Mouse (Mus musculus): ENCODE results near the gene Nr3c2. TPM values are rescaled to one million over a fixed set of nuclear protein-coding genes. Genes with fewer than 3 reads are reported as not detected.

The Nr3c2 gene
- total and polyA plus RNA-seq, 3 experiments = 0.12 to 0.30 TPM; not detected in 1

DNA sequence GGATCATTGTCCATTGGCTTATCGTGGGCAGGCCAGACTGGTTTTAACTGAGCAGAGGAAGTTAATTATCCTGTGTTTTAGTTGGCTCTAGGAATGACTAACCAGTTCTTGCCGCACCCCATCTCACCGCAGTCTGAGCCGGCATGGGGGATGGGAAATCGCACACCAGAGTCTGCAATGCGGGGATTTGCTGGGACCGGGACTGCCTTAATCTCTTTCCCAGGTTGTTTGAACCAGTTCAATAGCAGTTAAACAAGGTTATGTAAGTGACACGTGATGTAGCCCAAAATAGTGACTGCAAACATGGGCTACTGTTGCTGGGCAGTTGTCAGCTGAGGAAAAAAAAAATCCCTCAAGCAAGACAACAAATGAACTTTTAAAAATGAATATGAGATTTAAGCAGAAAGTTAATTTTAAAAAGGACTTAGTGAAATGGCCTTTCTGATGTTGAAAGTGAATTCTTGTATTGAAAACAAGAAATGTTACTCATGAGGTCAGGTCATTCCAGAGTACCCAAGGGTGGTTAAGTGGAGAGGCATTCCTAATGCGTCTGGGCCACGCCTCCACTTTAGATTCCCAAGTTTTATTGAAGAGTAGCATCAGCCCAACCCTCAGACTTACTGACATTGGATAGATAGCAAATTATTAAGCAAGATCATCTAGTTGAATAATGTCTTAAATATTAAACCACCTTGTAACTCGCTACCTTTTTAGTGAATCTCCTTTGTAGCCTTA is 233.8 kb downstream of the Nr3c2 start:
- Histone ChIP-seq H3K27ac (ENCODE audit: insufficient read depth, low read depth) (no peak overlapping the region), H3K9ac (ENCODE audit: insufficient read depth, low read depth) (no peak overlapping the region), H3K4me1 (ENCODE audit: control insufficient read depth in 1 of 2, insufficient read depth in 2 of 2) (no peaks in the 10 kb centered on the region), H3K27me3 (replicated peaks) (no peaks in the 10 kb centered on the region), H3K4me2 (ENCODE audit: insufficient read depth, low read depth, poor library complexity, severe bottlenecking) (no peak overlapping the region), H3K9me3 (replicated peaks; ENCODE audit: low read length) (peaks cover 2% of the 10 kb centered on the region), H3K4me3 (replicated peaks in 1 of 3; ENCODE audit: low read depth in 2 of 3, low read length in 2 of 3, poor library complexity in 1 of 3) (no peak overlapping the region), H3K36me3 (replicated peaks in 1 of 2; ENCODE audit: control insufficient read depth in 1 of 2, insufficient read depth in 1 of 2, low read length in 1 of 2) (no peaks in the 10 kb centered on the region), H3K79me2 (replicated peaks; ENCODE audit: control insufficient read depth, extremely low read depth, insufficient read depth, poor library complexity, severe bottlenecking) (no peaks in the 10 kb centered on the region)
- in situ Hi-C loops (cut with MboI; ENCODE audit: low pct_ligation_motif_present, low pct_unique_long_range_greater_than_20kb, low sequenced_read_pairs) = no loop called here
- dilution Hi-C loops (cut with MboI; ENCODE audit: extremely low pct_ligation_motif_present, extremely low pct_unique_long_range_greater_than_20kb, low sequenced_read_pairs) = no loop called here
- no peak for DNase-seq (ENCODE audit: extremely low read depth)
- no peak for TF ChIP-seq CTCF (conservative IDR thresholded peaks at IDR 0.05 in 1 of 2, IDR thresholded peaks at IDR 0.05 in 1 of 2; ENCODE audit: low read depth in 2 of 2, low read length in 2 of 2)
- no peak for TF ChIP-seq NRF1 (IDR thresholded peaks at IDR 0.05; ENCODE audit: low read depth, low read length)
- TF ChIP-seq IRF4 (IDR thresholded peaks at IDR 0.05; ENCODE audit: low read depth, low read length) = no peak
- TF ChIP-seq MAFK (IDR thresholded peaks at IDR 0.05; ENCODE audit: insufficient replicate concordance, low read length) = no peak
- TF ChIP-seq MAZ (IDR thresholded peaks at IDR 0.05; ENCODE audit: low read depth, low read length) = no peak
- no peak for TF ChIP-seq JUN (IDR thresholded peaks at IDR 0.05; ENCODE audit: insufficient read depth, low read depth, low read length)
- TF ChIP-seq JUND (conservative IDR thresholded peaks at IDR 0.05; ENCODE audit: low read depth, low read length) = no peak
- no peak for TF ChIP-seq RAD21 (IDR thresholded peaks at IDR 0.05; ENCODE audit: low read depth, low read length)
- TF ChIP-seq CHD2 (IDR thresholded peaks at IDR 0.05; ENCODE audit: low read length) = no peak
- no peak for TF ChIP-seq KAT2A (IDR thresholded peaks at IDR 0.05; ENCODE audit: insufficient replicate concordance, low read length)
- TF ChIP-seq BHLHE40 (IDR thresholded peaks at IDR 0.05; ENCODE audit: low read depth, low read length) = no peak
- TF ChIP-seq USF2 (conservative IDR thresholded peaks at IDR 0.05; ENCODE audit: low read depth, low read length) = no peak
- no peak for TF ChIP-seq NELFE (IDR thresholded peaks at IDR 0.05; ENCODE audit: low read depth, low read length)
- TF ChIP-seq MYC (IDR thresholded peaks at IDR 0.05; ENCODE audit: low read depth, low read length) = no peak

DNA sequence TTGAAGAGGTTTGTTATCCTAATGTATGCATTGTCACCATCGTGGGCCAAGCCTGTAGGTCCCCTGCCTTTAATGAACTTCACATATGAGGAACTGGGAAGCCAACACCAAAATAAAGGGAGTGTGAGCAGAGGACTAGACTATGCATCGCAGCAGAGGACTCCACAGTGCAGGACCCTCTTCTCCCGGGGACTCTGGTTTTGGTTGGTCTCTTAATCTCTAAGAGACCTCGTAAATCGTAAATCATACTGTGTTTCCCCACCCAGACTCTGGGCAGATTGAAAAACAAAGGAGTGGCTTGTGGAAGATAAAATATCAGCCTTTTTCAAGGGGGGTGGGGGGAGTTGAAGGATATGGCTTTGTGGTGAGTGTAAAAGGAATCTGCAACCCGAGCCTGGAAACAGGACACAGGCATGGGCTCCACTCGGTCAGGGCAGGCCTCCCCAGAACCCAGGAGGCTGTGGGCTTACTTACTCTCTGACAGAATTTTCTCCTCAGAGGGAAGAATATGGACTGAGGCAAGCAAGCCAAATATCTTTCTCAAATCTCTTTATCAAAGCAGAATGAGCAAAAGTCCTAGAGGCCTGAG is 234.6 kb downstream of the Nr3c2 start:
- Histone ChIP-seq H3K4me3 (replicated peaks in 1 of 3; ENCODE audit: low read depth in 2 of 3, low read length in 2 of 3, poor library complexity in 1 of 3) (no peak overlapping the region), H3K9me3 (replicated peaks; ENCODE audit: low read length) (peaks cover 2% of the 10 kb centered on the region), H3K79me2 (replicated peaks; ENCODE audit: control insufficient read depth, extremely low read depth, insufficient read depth, poor library complexity, severe bottlenecking) (no peaks in the 10 kb centered on the region), H3K27ac (ENCODE audit: insufficient read depth, low read depth) (no peak overlapping the region), H3K36me3 (replicated peaks in 1 of 2; ENCODE audit: control insufficient read depth in 1 of 2, insufficient read depth in 1 of 2, low read length in 1 of 2) (no peaks in the 10 kb centered on the region), H3K4me2 (ENCODE audit: insufficient read depth, low read depth, poor library complexity, severe bottlenecking) (no peak overlapping the region), H3K9ac (ENCODE audit: insufficient read depth, low read depth) (no peak overlapping the region), H3K4me1 (ENCODE audit: control insufficient read depth in 1 of 2, insufficient read depth in 2 of 2) (no peaks in the 10 kb centered on the region), H3K27me3 (replicated peaks) (no peaks in the 10 kb centered on the region)
- no peak for DNase-seq (ENCODE audit: extremely low read depth)
- in situ Hi-C loops (cut with MboI; ENCODE audit: low pct_ligation_motif_present, low pct_unique_long_range_greater_than_20kb, low sequenced_read_pairs) (no loop called here), dilution Hi-C loops (cut with MboI; ENCODE audit: extremely low pct_ligation_motif_present, extremely low pct_unique_long_range_greater_than_20kb, low sequenced_read_pairs) (no loop called here)
- TF ChIP-seq JUND (conservative IDR thresholded peaks at IDR 0.05; ENCODE audit: low read depth, low read length) (no peak), TCF12 (IDR thresholded peaks at IDR 0.05; ENCODE audit: low read depth, low read length) (no peak), HCFC1 (IDR thresholded peaks at IDR 0.05; ENCODE audit: low read depth, low read length) (no peak), BHLHE40 (IDR thresholded peaks at IDR 0.05; ENCODE audit: low read depth, low read length) (no peak), ZKSCAN1 (IDR thresholded peaks at IDR 0.05; ENCODE audit: borderline replicate concordance, low read depth, low read length) (no peak), USF1 (IDR thresholded peaks at IDR 0.05; ENCODE audit: low read depth, low read length) (no peak), UBTF (IDR thresholded peaks at IDR 0.05; ENCODE audit: low read depth, low read length) (no peak)

All from CH12.LX (cell line).